Mouse (Mus musculus) left cerebral cortex, postnatal 25 days (tissue): ENCODE measurements at regions not wholly inside any gene's neighbourhood (a gene's known extent, or its start where the extent isn't known, plus 50 kb on each side); places are given as distances from the start of the nearest gene placed in this dataset.

ENCODE experiments used
- DNase-seq, 2 experiments: peaks; one replicate each; pipeline ENCODE4 v3.0.0; 2022; ENCODE audit warnings: low spot score in 2 of 2, mixed read lengths in 1 of 2
- intact Hi-C: fragments of 180-260 bp; cut with DNase I; formaldehyde crosslinking; loops from one replicate; pipeline ENCODE4 v1.15.1; 2025

GRCm38 (mm10) chr2:21267149-21267761 lies 61.7 kb downstream of the Thnsl1 start:
- DNase-seq: no peak
- intact Hi-C loops: no loop called here

GRCm38 (mm10) chr2:21269989-21270846 lies 64.7 kb downstream of the Thnsl1 start:
- intact Hi-C loops: no loop called here
- DNase-seq: peak in 1 of 2 experiments; percentile 22

GRCm38 (mm10) chr2:21273416-21273815 lies 67.9 kb downstream of the Thnsl1 start:
- intact Hi-C loops: no loop called here
- DNase-seq: no peak

GRCm38 (mm10) chr2:21275315-21275714 lies 69.8 kb downstream of the Thnsl1 start:
- intact Hi-C loops: no loop called here

GRCm38 (mm10) chr2:21280794-21281420 lies 75.4 kb downstream of the Thnsl1 start:
- peak; percentile 86 to 87 for DNase-seq
- intact Hi-C loops: loop anchor here (1.0 to 5.0 kb wide), 3 partner anchors 88 to 646 kb away; no protein-coding TSS in a partner anchor

More at GRCm38 (mm10) chr2:21275315-21275714, 69.8 kb downstream of the Thnsl1 start:
- no peak for DNase-seq

- intact Hi-C loops: loop anchor here (5.0 kb wide), 1 partner anchor 645 kb away; no protein-coding TSS in a partner anchor
- DNase-seq: peak in 1 of 2 experiments; percentile 17
Measured at GRCm38 (mm10) chr2:21282505-21283200, 77.1 kb downstream of the Thnsl1 start.

GRCm38 (mm10) chr2:21284881-21285280 lies 79.4 kb downstream of the Thnsl1 start:
- DNase-seq: no peak
- intact Hi-C loops: loop anchor here (5.0 kb wide), 1 partner anchor 642 kb away; no protein-coding TSS in a partner anchor

- DNase-seq: peak; percentile 44 to 52
- intact Hi-C loops: loop anchor here (2.0 kb wide), 1 partner anchor 79 kb away; the partner anchor contains the start of gene Gpr158
Measured at GRCm38 (mm10) chr2:21287786-21288185, 79.6 kb upstream of the Gpr158 start.

- intact Hi-C loops: no loop called here
- peak; percentile 38 to 60 for DNase-seq
Measured at GRCm38 (mm10) chr2:21292669-21293151, 74.6 kb upstream of the Gpr158 start.

- DNase-seq: no peak
- intact Hi-C loops: no loop called here
Measured at GRCm38 (mm10) chr2:21294002-21294401, 73.3 kb upstream of the Gpr158 start.

- DNase-seq: no peak
- intact Hi-C loops: no loop called here
Measured at GRCm38 (mm10) chr2:21299681-21300080, 67.7 kb upstream of the Gpr158 start.
